Mouse (Mus musculus): ENCODE results near the gene Myt1l. TPM values are rescaled to one million over a fixed set of nuclear protein-coding genes. Genes with fewer than 3 reads are reported as not detected.

Myt1l gene
- polyA plus RNA-seq (2014; fragmentation: Nextera tagmentation; extraction: Ambion mirVana) = not detected in 2 replicates

DNA sequence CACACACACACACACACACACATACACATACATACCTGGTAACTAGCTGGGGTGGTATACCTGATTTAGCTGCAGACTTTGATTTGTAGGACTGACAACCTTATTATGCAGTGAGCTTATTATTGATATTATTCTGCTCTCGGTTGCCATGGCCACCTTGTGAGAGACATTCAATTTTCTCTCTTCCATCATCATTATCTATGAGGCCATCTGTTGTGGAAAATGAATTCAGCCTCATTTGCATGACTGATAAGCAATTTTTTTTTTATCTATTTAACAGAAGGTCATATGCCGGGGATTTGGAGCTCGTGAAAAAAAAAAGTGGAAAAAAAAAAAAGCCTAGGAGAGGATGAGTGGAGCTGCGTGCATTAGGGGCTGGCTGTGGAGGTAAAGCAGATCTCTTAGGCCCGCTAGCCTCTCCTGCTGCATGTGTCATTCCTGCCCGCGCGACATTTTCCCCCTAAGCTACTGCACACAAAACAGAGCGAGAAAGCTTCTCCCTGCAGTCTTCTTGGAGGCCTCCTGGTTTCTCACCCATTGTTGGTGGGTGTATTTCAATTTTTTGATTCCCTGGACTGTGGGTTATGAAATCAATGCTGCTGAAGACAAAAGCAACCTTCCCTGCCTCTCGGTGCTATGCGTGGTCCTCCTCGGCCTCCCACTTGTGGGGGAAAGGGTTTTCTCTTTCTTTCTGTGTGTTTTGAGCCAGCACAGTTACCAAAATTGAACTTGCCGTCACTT, at the start of gene Myt1l:
Gene Myt1l (plus strand): TSS at position 354 of the 741 bp plus-strand sequence.
- Histone ChIP-seq H3K27ac (ENCODE audit: low read depth, low read length) (no peak within 1 kb of the TSS), H3K36me3 (ENCODE audit: control insufficient read depth, insufficient read depth, low read length) (no peaks in the 10 kb centered on the region), H3K9ac (ENCODE audit: low read depth, low read length) (no peak within 1 kb of the TSS), H3K4me3 (ENCODE audit: low read length) (no peak within 1 kb of the TSS; the same call in 1 of the 2 replicates), H3K4me2 (replicated peaks; ENCODE audit: low read depth, low read length) (no peak within 1 kb of the TSS; the same call in 1 of the 2 replicates), H3K4me1 (ENCODE audit: control insufficient read depth, insufficient read depth, low read length) (no peaks in the 10 kb centered on the region), H3K27me3 (ENCODE audit: control insufficient read depth, insufficient read depth, low read length) (peaks cover 29% of the 10 kb centered on the region), H3K9me3 (ENCODE audit: control insufficient read depth, low read length) (no peaks in the 10 kb centered on the region)
- no peak for ATAC-seq (ENCODE audit: low FRiP score, low TSS enrichment)
- WGBS = 37% methylated on average over 13 of the region's 13 CpGs

DNA sequence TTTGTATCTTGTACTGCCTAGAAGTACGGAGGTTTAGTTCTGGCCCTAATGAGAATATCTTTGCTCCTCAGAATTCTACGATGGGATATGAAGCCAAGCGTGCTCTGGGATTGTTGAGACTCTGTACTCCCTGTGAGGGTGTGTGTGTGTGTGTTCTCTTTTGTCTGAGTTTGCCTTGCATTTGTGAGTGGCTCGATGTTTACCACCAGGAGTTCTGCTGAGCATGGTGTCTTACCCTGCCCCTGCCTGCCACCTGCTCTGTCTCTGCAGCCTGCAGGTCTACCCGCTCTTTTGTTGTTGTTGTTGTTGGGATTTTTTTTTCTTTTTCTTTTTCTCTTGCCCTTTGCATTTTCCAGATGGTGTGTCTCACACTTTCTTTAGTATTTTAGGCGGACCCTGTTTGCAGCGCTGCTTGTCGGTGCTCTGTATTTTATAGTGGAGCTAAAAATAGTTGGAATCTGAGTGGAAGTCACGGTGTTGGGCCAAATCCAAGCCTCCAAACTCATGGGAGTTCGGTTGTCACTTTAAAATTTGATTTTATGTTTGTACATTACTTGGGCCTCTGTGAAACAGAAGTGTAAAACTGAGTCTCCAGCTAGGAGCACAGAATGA, 41.7 kb upstream of the Myt1l start:
- 67% methylated on average over 10 of the region's 10 CpGs for WGBS
- Histone ChIP-seq H3K9me3 (ENCODE audit: control insufficient read depth, low read length) (no peaks in the 10 kb centered on the region), H3K36me3 (ENCODE audit: control insufficient read depth, insufficient read depth, low read length) (no peaks in the 10 kb centered on the region), H3K9ac (ENCODE audit: low read depth, low read length) (no peak overlapping the region), H3K27ac (ENCODE audit: low read depth, low read length) (no peak overlapping the region), H3K27me3 (ENCODE audit: control insufficient read depth, insufficient read depth, low read length) (no peaks in the 10 kb centered on the region), H3K4me3 (ENCODE audit: low read length) (no peak overlapping the region), H3K4me2 (replicated peaks; ENCODE audit: low read depth, low read length) (no peak overlapping the region), H3K4me1 (ENCODE audit: control insufficient read depth, insufficient read depth, low read length) (no peaks in the 10 kb centered on the region)
- ATAC-seq (ENCODE audit: low FRiP score, low TSS enrichment) = no peak

DNA sequence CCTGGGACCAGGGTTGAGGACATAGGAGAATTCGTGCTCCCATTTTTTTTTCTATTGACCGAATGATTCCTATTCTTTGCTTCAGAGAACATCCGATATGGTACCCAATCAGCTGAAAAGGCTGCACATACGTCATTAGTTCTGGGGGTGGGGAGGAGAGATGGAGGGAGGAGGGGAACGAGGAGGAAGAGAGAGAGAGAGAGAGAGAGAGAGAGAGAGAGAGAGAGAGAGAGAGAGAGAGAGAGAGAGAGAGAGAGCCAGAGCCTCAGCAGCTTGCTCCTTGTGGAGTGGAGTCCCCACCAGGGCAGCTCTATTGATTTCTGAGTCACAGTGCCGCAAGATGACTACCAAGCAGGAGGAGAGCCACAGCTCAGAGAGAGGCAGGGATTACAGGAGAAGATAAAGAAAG, 1.9 kb upstream of the Myt1l start:
- WGBS = 15% methylated on average over 6 of the region's 6 CpGs
- ATAC-seq (ENCODE audit: low FRiP score, low TSS enrichment) = no peak
- peaks cover 22% of the 10 kb centered on the region for H3K27me3 ChIP-seq (ENCODE audit: control insufficient read depth, insufficient read depth, low read length)

DNA sequence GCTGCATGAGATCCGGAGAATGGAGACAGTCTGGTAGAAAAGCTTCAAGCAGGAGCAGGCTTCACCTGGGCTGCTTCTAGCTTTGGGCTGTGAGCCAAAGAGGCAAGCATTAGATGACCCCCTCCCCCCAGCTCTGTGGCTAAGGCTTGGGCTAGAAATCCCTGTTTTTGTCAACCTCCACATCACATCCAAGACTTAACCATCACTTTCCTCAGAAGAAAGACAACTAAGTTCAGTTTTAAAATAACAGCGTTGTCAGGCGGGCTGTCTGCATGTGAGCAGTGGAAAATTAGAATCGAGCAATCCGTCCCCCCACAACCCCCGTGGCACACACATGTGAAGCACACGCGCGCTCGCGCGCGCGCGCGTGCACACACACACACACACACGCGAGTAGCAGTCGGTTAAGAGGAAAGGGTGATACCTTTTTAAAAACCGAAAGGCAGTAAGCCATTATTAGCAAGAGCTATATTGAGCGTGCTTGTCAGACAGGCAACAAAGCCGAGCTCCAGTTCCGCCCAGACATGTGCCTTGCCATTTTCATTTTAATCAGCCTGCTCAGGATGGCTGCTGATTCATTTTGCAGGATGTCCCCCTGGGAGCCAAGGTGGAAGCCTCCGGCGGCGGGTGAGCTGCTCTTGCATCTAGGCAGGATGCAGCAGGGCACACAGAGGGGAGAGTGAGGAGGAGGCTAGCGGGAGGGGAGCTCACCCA, 979 bp upstream of the Myt1l start:
- Histone ChIP-seq H3K4me3 (ENCODE audit: low read length) (no peak overlapping the region; the same call in 1 of the 2 replicates), H3K27ac (ENCODE audit: low read depth, low read length) (no peak overlapping the region), H3K4me2 (replicated peaks; ENCODE audit: low read depth, low read length) (no peak overlapping the region; the same call in 1 of the 2 replicates), H3K4me1 (ENCODE audit: control insufficient read depth, insufficient read depth, low read length) (no peaks in the 10 kb centered on the region), H3K27me3 (ENCODE audit: control insufficient read depth, insufficient read depth, low read length) (peaks cover 22% of the 10 kb centered on the region), H3K36me3 (ENCODE audit: control insufficient read depth, insufficient read depth, low read length) (no peaks in the 10 kb centered on the region), H3K9me3 (ENCODE audit: control insufficient read depth, low read length) (no peaks in the 10 kb centered on the region), H3K9ac (ENCODE audit: low read depth, low read length) (no peak overlapping the region)
- ATAC-seq (ENCODE audit: low FRiP score, low TSS enrichment) = no peak
- 1% methylated on average over 27 of the region's 27 CpGs for WGBS

More for the DNA sequence above, 1.9 kb upstream of the Myt1l start:
- no peak overlapping the region for H3K4me2 ChIP-seq (replicated peaks; ENCODE audit: low read depth, low read length)
- no peak overlapping the region for H3K27ac ChIP-seq (ENCODE audit: low read depth, low read length)
- H3K9me3 ChIP-seq (ENCODE audit: control insufficient read depth, low read length) = no peaks in the 10 kb centered on the region
- H3K9ac ChIP-seq (ENCODE audit: low read depth, low read length) = no peak overlapping the region
- no peaks in the 10 kb centered on the region for H3K36me3 ChIP-seq (ENCODE audit: control insufficient read depth, insufficient read depth, low read length)
- H3K4me1 ChIP-seq (ENCODE audit: control insufficient read depth, insufficient read depth, low read length) = no peaks in the 10 kb centered on the region
- no peak overlapping the region for H3K4me3 ChIP-seq (ENCODE audit: low read length)

DNA sequence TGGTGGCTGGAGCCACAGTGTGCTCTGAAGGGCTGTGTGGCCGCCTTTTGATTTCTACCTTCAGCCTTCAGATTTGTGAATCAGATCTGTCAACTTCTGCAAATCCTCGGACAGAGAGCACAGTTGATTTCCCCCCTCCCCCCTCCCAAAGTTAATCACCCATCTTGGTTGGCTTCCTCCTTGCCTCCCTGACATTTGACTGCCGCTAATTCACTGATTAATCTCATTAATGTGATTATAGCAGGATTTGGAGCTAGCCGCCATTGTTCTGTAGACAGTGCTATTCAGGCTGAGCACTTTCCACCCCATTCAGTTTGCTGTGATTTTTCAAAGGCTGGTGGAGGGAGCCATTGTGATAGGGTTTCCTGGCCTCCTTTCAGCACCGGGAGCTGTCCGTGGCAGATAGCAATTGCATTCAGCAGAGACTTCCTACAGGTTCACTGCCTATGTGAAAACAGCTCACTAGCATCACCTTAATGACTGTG, 2.1 kb downstream of the Myt1l start:
- Histone ChIP-seq H3K4me1 (ENCODE audit: control insufficient read depth, insufficient read depth, low read length) (no peaks in the 10 kb centered on the region), H3K27ac (ENCODE audit: low read depth, low read length) (no peak overlapping the region), H3K27me3 (ENCODE audit: control insufficient read depth, insufficient read depth, low read length) (peaks cover 49% of the 10 kb centered on the region), H3K4me2 (replicated peaks; ENCODE audit: low read depth, low read length) (no peak overlapping the region), H3K36me3 (ENCODE audit: control insufficient read depth, insufficient read depth, low read length) (no peaks in the 10 kb centered on the region), H3K9me3 (ENCODE audit: control insufficient read depth, low read length) (no peaks in the 10 kb centered on the region), H3K9ac (ENCODE audit: low read depth, low read length) (no peak overlapping the region), H3K4me3 (ENCODE audit: low read length) (no peak overlapping the region)
- 16% methylated on average over 6 of the region's 6 CpGs for WGBS
- ATAC-seq (ENCODE audit: low FRiP score, low TSS enrichment) = no peak

DNA sequence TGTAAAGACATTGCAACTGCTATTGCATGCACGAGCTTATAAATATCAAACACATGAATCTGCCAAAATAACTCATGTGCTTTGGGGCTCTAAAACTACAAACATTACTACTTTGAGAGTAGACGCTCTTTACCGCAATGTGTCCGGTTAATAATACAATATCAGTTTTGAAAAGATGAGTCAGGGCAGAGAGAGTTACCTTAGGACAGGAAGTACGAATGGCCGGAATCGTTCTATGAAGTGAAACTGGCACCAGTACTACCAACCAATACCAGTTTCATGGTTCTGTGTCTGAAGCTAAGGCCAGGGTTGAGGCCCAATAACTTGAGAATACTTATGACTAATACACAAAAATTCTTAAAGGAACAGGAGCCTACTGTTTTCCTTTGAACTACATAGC, 2.6 kb downstream of the Myt1l start:
- peaks cover 54% of the 10 kb centered on the region for H3K27me3 ChIP-seq (ENCODE audit: control insufficient read depth, insufficient read depth, low read length)
- no peaks in the 10 kb centered on the region for H3K9me3 ChIP-seq (ENCODE audit: control insufficient read depth, low read length)
- no peak overlapping the region for H3K4me2 ChIP-seq (replicated peaks; ENCODE audit: low read depth, low read length)
- H3K9ac ChIP-seq (ENCODE audit: low read depth, low read length) = no peak overlapping the region
- no peaks in the 10 kb centered on the region for H3K4me1 ChIP-seq (ENCODE audit: control insufficient read depth, insufficient read depth, low read length)
- H3K36me3 ChIP-seq (ENCODE audit: control insufficient read depth, insufficient read depth, low read length) = no peaks in the 10 kb centered on the region
- no peak overlapping the region for H3K4me3 ChIP-seq (ENCODE audit: low read length)
- 83% methylated on average over 7 of the region's 7 CpGs for WGBS
- ATAC-seq (ENCODE audit: low FRiP score, low TSS enrichment) = no peak
- no peak overlapping the region for H3K27ac ChIP-seq (ENCODE audit: low read depth, low read length)

DNA sequence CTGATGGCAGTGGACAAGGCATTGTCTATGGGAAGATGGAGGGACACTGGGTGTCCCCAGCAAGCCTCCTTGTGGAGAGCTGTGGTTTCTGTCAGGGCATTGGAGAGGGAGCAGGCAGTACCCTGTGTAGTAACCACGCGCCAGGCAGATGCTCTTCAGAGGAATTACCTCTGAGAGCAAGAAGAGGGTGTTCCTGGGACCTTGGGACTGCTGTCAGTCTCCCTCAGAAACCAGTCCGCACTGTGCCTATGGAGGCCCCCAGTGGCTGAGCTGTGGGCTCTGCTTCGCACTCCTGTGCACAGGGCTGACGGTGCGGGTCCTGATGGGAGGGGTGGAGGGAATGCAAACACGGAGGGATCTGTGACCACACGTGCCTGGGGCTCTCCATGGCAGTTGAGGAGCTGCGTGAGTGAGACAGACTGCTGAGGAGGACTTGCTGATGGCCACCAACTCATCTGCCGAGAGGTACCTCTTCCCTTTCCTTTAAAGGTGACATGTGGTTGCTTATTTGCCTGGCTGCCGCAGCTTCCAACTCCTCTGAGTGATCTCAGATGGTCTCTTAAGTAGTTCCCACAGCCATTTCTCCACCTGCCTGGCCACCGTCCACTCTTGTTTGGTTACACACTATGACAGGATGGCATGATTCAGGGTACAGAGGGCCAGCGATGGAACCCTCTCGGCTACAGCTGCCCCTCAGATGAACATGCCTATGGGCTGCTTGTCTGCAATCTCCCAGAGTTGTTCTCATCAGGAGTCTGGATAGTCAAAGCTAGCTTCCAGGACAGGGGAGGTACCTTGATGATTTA, 5.1 kb downstream of the Myt1l start:
- no peak for ATAC-seq (ENCODE audit: low FRiP score, low TSS enrichment)
- H3K4me2 ChIP-seq (replicated peaks; ENCODE audit: low read depth, low read length) = no peak overlapping the region
- H3K4me3 ChIP-seq (ENCODE audit: low read length) = no peak overlapping the region
- no peaks in the 10 kb centered on the region for H3K9me3 ChIP-seq (ENCODE audit: control insufficient read depth, low read length)
- WGBS = 29% methylated on average over 14 of the region's 14 CpGs
- H3K27ac ChIP-seq (ENCODE audit: low read depth, low read length) = no peak overlapping the region
- peaks cover 48% of the 10 kb centered on the region for H3K27me3 ChIP-seq (ENCODE audit: control insufficient read depth, insufficient read depth, low read length)
- no peak overlapping the region for H3K9ac ChIP-seq (ENCODE audit: low read depth, low read length)
- H3K36me3 ChIP-seq (ENCODE audit: control insufficient read depth, insufficient read depth, low read length) = no peaks in the 10 kb centered on the region
- no peaks in the 10 kb centered on the region for H3K4me1 ChIP-seq (ENCODE audit: control insufficient read depth, insufficient read depth, low read length)

DNA sequence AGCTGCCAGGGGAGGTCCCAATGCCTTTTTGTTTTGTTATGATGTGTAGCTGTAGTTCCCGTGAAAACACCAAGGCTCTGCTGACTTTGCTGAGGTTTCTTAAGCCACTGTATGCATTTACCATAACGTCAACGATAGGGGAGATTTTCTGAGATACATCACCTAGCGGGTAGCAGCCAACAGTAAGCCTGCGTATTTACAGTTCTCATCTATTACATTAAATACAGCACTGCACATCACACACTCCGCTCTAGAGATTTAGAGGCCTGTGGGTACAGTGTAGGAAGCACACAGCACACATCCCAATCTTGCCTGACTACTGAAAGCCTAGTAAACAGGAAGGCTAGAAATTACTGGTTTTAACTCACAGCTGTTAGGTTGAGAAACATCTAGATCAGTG, 6.1 kb downstream of the Myt1l start:
- H3K4me2 ChIP-seq (replicated peaks; ENCODE audit: low read depth, low read length) = no peak overlapping the region; the same call in 1 of the 2 replicates
- H3K27me3 ChIP-seq (ENCODE audit: control insufficient read depth, insufficient read depth, low read length) = peaks cover 41% of the 10 kb centered on the region
- no peak overlapping the region for H3K9ac ChIP-seq (ENCODE audit: low read depth, low read length)
- H3K4me1 ChIP-seq (ENCODE audit: control insufficient read depth, insufficient read depth, low read length) = no peaks in the 10 kb centered on the region
- 6% methylated on average over 6 of the region's 6 CpGs for WGBS
- no peak overlapping the region for H3K27ac ChIP-seq (ENCODE audit: low read depth, low read length)
- ATAC-seq (ENCODE audit: low FRiP score, low TSS enrichment) = no peak
- peak overlapping the region; percentile 19; the same call in 1 of the 2 replicates for H3K4me3 ChIP-seq (ENCODE audit: low read length)
- H3K36me3 ChIP-seq (ENCODE audit: control insufficient read depth, insufficient read depth, low read length) = no peaks in the 10 kb centered on the region
- H3K9me3 ChIP-seq (ENCODE audit: control insufficient read depth, low read length) = no peaks in the 10 kb centered on the region
